Mouse (Mus musculus) telencephalon, adult 2 months (tissue): ENCODE data around the gene Ccn6.
"Not testable (repeated sequence)": the region's sequence is repeated elsewhere in the genome, so short reads cannot be mapped to it uniquely, and the experiment has no call there.

Experiments
- DNase-seq: peaks from one replicate; pipeline ENCODE4 v3.0.0-alpha.2; 2011; ENCODE audit warnings: low read depth, low spot score

Gene Ccn6

GRCm38 (mm10) chr10:39163694-39164093, at the start of gene Ccn6:
Ccn6 (minus strand) TSS chr10:39163794.
- DNase-seq, result no peak

GRCm38 (mm10) chr10:39210031-39210430, 46.4 kb upstream of the Ccn6 start:
- DNase-seq, result no peak

GRCm38 (mm10) chr10:39209161-39210025, 45.8 kb upstream of the Ccn6 start:
- no peak for DNase-seq

DNA sequence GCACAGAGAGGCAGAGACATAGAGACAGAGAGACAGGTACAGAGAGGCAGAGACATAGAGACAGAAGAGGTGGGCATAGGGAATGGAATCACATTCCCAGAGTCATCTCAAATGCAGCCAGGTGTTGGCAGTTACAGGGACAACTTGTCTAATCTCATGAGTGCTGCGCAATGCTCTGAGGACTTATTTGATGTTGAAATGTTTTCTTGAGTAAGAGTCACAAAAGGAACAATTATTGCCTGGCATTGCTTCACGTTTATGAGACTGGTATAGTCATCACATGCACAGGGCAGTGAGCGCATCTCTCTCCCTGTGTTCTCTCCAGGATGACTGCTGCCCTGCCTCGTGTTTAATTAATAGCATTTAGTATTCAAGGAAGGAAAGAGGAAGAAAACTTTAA, 45.1 kb upstream of the Ccn6 start:
- DNase-seq, result no peak

- DNase-seq, result no peak
These were observed 43.8 kb upstream of the Ccn6 start for GRCm38 (mm10) chr10:39207310-39207855.

GRCm38 (mm10) chr10:39202490-39202889, 38.9 kb upstream of the Ccn6 start:
- DNase-seq, result no peak

DNA sequence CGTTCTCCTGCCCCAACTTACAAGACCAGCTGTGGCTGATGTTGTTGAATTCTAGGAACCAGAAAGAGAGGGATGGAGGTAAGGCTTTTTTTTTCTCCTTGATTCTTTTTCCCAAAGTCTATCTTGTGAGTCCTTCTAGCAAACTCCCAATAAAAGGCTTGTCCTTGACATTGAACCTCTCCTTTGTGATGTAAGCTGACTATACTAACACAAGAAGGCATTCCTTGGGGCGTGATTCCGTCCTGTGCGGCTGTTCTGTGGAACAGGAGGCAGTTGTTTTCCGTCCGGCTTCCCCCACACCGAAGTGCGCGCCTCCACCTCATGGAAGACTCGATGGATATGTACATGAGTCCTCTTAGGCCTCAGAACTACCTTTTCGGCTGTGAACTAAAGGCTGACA, 34.6 kb upstream of the Ccn6 start:
- not testable (repeated sequence) for DNase-seq

DNA sequence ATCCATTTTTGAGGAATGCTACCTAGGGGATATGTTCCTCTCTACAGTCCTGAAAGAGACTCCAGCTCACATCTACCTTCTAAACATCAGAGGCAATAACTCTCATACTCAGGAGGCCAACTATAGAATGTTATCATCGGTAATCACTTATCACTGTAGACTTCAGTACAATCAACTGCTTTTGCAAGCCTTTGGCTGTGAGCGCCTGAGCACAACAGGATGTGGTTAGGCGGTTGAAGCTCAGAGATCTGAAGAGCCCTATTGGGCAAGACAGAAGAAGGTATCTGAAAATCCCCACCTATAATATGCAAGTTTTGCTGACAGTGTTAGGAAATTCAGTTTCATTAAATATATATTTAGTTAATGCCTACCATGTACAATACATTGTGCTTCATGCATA, 29.1 kb upstream of the Ccn6 start:
- DNase-seq, result no peak

DNA sequence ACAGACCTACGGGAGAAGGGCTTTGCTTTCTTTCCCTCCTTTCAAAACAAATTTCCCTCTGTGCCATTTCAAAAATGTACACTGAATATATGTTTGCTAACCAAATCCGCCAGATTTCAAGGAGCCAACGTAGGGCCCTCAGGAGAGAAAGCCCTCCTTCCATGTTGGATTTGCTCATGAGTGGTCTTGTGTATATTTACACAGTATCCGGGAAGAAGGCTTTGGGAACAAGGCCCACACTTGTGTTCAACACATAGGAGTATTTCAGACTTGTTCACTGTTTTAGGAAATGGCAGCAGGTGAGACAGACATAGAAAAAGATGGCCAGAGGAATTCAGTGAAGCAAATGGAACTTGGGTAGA, 21.9 kb upstream of the Ccn6 start:
- DNase-seq, result no peak

GRCm38 (mm10) chr10:39184864-39185544, 21.4 kb upstream of the Ccn6 start:
- peak; percentile 76 for DNase-seq

DNA sequence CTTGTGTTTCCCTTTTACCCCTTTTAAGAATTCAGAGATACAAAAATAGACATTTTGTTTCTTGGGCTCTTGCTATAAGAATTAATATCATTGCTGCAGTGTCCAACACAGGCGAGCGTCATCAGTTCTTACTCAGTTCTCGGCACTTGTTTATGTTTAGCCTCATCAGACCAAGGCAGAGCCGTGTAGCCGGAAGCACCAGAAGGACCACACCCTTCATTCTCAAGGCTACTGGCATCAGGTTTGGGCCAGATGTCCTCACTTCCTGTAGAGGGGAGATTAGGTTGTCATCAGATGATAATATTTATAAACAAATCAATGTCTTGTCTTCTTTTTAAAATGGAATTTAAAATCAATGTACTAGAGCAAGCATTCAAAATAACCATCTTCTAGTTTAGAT, 13.4 kb upstream of the Ccn6 start:
- DNase-seq, result no peak

GRCm38 (mm10) chr10:39173077-39173476, 9.5 kb upstream of the Ccn6 start:
- DNase-seq, result no peak

- DNase-seq, result no peak
These were observed 8.9 kb upstream of the Ccn6 start for GRCm38 (mm10) chr10:39172540-39172931.

GRCm38 (mm10) chr10:39171603-39172539, 8.3 kb upstream of the Ccn6 start:
- peak; percentile 95 for DNase-seq

DNA sequence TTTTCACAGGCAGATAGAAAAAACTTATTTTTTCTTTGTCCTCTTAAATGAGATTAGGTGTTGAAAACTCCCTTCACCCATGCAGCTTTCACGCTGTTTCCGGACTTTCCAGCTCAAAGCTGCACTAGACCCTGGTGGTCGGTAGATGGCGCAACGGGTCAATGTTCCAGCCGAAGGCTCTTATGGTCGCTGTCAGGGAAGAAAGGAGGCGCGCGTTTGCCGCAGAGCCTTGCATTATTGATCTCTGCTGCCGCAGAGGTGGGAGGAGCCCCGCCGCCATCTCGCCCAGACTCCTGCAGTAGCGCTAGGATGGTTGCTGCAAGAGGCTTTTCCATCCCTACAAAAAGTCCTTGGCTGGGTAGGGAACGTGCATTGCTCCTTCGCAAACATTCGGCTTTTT, 7.5 kb upstream of the Ccn6 start:
- peak; percentile 90 for DNase-seq

DNA sequence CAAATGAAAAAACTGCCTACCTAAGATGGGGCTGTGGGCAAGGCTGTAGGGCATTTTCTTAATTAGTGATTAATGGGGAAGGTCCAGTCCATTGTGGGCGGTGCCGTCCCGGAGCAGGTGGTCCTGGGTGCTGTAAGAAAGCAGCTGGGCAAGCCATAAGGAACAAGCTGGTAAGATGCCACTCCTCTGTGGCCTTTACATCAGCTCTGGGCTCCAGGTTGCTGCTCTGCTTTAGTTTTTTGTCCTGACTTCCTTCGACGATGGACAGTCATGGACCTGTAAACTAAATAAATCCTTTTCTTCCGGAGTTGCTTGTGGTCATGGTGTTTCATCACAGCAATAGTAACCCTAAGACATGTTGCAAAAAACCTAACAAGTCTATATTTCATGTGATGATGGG, 7.1 kb upstream of the Ccn6 start:
- DNase-seq, result no peak

DNA sequence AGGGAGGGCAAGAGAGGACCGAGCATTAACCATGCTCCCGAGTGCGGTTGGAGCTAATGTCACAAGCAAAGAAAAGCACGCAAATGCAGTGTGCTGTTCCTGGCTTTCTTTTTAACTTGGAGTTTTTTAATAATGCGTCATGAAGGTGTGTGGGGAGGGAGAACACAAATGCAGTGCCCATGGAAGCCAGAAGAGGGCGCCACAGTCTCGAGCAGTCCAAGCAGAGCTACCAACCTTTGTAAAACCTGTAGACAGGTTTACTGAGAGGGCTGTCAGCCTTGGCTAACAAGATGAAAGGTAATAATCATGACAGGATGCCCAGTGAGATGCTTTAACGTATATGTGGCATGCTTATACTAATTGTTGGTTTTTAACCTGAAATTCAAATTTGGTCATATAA, 6.6 kb upstream of the Ccn6 start:
- DNase-seq, result peak; percentile 42

DNA sequence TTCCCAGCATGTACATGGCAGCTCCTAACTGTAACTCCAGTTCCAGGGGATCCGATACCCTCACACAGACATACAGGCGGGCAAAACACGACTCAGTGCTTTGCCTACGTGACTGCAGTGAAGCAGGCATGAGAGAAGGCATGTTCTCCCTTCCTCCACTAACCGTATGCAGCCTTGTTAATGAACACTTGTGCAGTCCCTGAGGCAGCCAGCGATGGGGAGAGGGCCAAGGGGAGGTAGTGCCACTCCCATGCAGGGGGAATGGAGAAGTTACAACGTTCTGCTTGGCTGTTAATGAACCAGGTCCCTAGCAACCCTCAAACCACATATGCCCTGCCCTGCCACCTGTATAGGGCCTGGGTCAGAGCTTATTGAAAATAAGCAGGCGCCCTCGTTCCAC, 6.0 kb upstream of the Ccn6 start:
- no peak for DNase-seq

DNA sequence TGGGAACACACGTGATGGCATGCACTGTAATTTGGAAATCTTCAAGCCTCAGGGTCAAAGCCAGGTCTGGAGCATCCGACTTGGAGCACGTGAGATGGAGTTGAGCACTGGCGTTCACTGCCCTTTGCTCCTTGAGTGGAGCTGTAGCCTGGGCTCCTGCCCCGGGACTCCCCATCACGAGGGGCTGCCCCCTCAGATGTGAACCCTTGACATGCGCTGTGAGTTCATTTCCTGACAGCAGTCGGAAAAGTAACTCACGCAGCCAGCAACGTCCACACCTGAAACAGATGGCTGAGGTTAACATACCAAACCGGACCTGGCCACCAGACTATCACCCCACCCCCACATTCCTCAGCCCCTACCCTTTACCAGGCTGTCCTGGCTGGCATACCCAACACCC, 4.0 kb upstream of the Ccn6 start:
- no peak for DNase-seq

DNA sequence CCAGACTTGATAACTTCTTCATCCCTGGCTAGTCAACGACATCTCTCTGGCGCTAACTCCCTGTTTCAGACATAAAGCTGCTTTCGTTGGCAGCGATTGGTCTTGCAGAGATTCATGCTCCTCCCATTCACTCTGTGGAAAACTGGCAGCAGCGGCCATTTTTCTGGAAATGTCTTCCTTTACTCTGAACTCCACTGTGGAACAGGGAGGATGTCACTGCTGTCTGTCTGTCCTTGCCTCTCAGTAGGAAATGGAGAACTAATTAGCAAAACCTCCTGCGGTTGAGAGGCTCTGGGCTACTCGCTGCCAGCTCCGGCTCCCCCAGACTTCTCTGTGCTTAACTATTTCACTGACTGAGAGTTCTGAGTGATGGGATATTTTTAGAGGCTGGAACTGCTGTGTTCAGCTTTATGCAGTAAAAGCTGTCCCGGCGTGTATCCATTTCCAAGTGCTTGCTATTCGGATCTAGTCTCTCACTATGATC, 2.1 kb upstream of the Ccn6 start:
- DNase-seq, result peak; percentile 74

DNA sequence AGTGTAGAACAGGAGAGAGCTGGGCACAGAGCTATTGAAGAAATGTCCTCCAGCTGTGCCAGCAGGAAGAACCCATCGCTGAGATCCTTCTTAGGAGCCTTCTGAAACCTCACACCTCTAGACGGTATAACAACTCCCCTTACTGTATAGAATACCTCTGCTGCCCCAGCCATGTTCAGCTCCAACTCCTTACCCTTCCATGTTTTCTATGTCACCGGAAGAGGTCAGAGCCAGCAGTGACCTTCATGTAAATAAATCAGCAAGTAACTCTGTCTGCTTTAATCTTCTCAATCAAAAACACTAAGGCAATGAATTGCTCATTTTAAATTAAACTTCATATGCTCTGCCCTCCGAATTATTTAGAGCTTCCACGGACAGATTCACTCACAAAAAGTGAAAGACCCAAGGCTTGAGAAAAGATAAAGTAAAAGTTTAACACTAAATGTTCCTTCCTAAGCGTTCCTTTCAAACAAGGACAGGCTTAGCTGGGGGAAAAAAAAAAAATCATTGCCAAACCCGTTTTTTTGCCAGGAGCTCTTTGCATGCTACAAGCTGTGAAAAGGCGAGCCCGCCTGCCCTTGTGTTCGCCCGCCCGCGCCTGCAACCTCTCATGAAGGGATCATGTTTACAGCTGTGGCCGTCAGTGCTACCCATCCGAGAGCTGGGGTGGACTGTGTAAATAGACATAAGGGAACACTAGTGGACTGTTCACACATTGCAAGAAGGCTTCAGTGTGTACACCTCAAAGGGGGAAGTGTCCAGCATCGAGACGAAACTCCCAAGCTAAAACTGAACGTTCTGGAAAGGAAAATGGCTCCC, 719 bp downstream of the Ccn6 start:
- DNase-seq, result no peak
